Mouse (Mus musculus) myocyte (in vitro differentiated cells): ENCODE data around the gene Zc3h7b. TPM values are rescaled to one million over a fixed set of nuclear protein-coding genes. Genes with fewer than 3 reads are reported as not detected.

Experiments
- H3K27me3 ChIP-seq: one replicate; pipeline ENCODE4 v1.6.1; 2011; ENCODE audit not compliant: control insufficient read depth, insufficient read depth, insufficient read length
- H3K36me3 ChIP-seq: one replicate; pipeline ENCODE4 v1.6.1; 2011; ENCODE audit not compliant: control insufficient read depth, insufficient read depth
- H3K4me2 ChIP-seq: one replicate; pipeline ENCODE4 v1.6.1; 2011; ENCODE audit warnings: low read depth, control low read depth
- H3K4me3 ChIP-seq: one replicate; pipeline ENCODE4 v1.5.1; 2011; ENCODE audit warnings: mild to moderate bottlenecking, control low read depth, moderate library complexity
- H3K79me2 ChIP-seq: one replicate; pipeline ENCODE4 v1.6.1; 2011; ENCODE audit not compliant: control insufficient read depth, insufficient read depth
- H3ac ChIP-seq: one replicate; pipeline ENCODE4 v1.6.1; 2011; ENCODE audit not compliant: control insufficient read depth, insufficient read length
- CEBPB ChIP-seq: IDR thresholded peaks from 2 replicates; pipeline ENCODE4 v1.6.1; 2011; ENCODE audit warnings: mild to moderate bottlenecking, moderate library complexity; ENCODE audit not compliant: poor library complexity, insufficient read depth, severe bottlenecking
- E2F4 ChIP-seq: IDR thresholded peaks from one replicate; pipeline ENCODE4 v1.6.1; 2011; ENCODE audit warnings: mild to moderate bottlenecking, control low read depth, moderate library complexity; ENCODE audit not compliant: insufficient read depth
- MAX ChIP-seq: IDR thresholded peaks from one replicate; pipeline ENCODE4 v1.6.1; 2011; ENCODE audit warnings: low read depth, mild to moderate bottlenecking, control low read depth
- MYOD1 ChIP-seq, 3 experiments: IDR thresholded peaks; one replicate each; pipeline ENCODE4 v1.6.1; 2011; ENCODE audit warnings: control low read depth in 2 of 3, low read depth in 2 of 3, mild to moderate bottlenecking in 2 of 3, moderate library complexity in 1 of 3; ENCODE audit not compliant: insufficient read length in 2 of 3, control insufficient read depth in 1 of 3
- MYOG ChIP-seq, 3 experiments: IDR thresholded peaks; one replicate each; pipeline ENCODE4 v1.6.1; 2011; ENCODE audit warnings: control low read depth in 2 of 3, low read depth in 2 of 3, mild to moderate bottlenecking in 2 of 3; ENCODE audit not compliant: insufficient read length in 2 of 3, control insufficient read depth in 1 of 3, insufficient read depth in 1 of 3
- POLR2A ChIP-seq: IDR thresholded peaks from one replicate; pipeline ENCODE4 v1.6.1; 2011; ENCODE audit warnings: low read depth, mild to moderate bottlenecking, control low read depth, moderate library complexity; ENCODE audit not compliant: insufficient read length
- POLR2AphosphoS2 ChIP-seq: IDR thresholded peaks from one replicate; pipeline ENCODE4 v1.6.1; 2011; ENCODE audit warnings: low read depth, control low read depth; ENCODE audit not compliant: insufficient read length
- REST ChIP-seq: IDR thresholded peaks from one replicate; pipeline ENCODE4 v1.6.1; 2011; ENCODE audit warnings: mild to moderate bottlenecking, control low read depth, moderate library complexity; ENCODE audit not compliant: insufficient read depth, insufficient read length
- SRF ChIP-seq: IDR thresholded peaks from one replicate; pipeline ENCODE4 v1.6.1; 2011; ENCODE audit warnings: low read depth; ENCODE audit not compliant: control insufficient read depth, insufficient read length
- TCF12 ChIP-seq: IDR thresholded peaks from one replicate; pipeline ENCODE4 v1.6.1; 2011; ENCODE audit warnings: mild to moderate bottlenecking, control low read depth; ENCODE audit not compliant: poor library complexity, insufficient read depth, severe bottlenecking
- TCF3 ChIP-seq: IDR thresholded peaks from one replicate; pipeline ENCODE4 v1.6.1; 2011; ENCODE audit warnings: low read depth, control low read depth; ENCODE audit not compliant: insufficient read length
- USF1 ChIP-seq: IDR thresholded peaks from one replicate; pipeline ENCODE4 v1.6.1; 2011; ENCODE audit warnings: low read depth, mild to moderate bottlenecking, control low read depth, moderate library complexity
- polyA plus RNA-seq: library from polyadenylated mRNA; unstranded; fragments of >200 nt; fragmentation: generic; extraction: Trizol; gene quantifications from one replicate; pipeline ENCODE4 v1.2.1, GENCODE M21; 2012; ENCODE audit warnings: missing spikeins

The Zc3h7b gene
- polyA plus RNA-seq = 45.9 TPM

DNA sequence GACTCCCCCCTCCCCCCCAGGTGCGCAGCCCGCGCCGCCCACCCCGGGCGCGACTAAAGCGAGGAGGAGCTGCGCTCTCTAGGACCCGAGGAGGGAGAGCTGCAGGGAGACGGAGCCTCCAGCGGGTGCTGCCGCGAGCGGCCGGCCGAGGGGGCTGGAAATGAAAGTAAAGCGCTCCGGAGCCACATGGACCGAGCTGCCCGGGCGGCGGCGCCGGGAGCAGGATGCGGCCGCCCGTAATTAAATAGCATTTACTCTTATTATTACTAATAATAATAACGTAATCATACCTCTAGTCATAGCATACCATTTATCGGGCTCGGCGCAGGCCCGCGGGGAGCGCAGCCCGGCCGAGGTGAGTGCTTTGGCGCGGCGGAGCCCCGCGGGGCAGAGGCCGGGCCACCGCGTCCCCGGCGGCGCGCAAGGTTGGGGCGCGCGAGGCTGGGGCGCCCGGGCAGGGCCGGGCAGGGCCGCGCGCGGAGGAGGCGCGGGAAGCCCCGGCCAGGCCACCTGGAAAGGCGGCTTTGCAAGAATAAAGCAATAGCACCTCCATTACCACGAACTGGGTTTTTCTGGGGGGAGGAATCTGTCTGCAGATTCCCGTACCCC, at the start of gene Zc3h7b, which contains the start of gene Rangap1:
Zc3h7b (plus strand) TSS at position 66 of the 609 bp plus-strand sequence.
Rangap1 (minus strand) TSS at position 539 of the 609 bp plus-strand sequence.
- TF ChIP-seq POLR2AphosphoS2 (peak; percentile 52), TCF3 (no peak), CEBPB (no peak), POLR2A (peak; percentile 59), MAX (no peak), MYOG (IDR thresholded peaks at IDR 0.05; ENCODE audit: control insufficient read depth in 1 of 3, insufficient read depth in 1 of 3, insufficient read length in 2 of 3, low read depth in 2 of 3) (peak in 1 of 3 experiments; percentile 25)
- Histone ChIP-seq H3K36me3 (no peaks in the 10 kb centered on the region), H3ac (peak within 1 kb of the TSS; percentile 22), H3K4me2 (peak within 1 kb of the TSS; percentile 79), H3K27me3 (no peaks in the 10 kb centered on the region), H3K4me3 (peak within 1 kb of the TSS; percentile 84), H3K79me2 (peaks cover 19% of the 10 kb centered on the region)

DNA sequence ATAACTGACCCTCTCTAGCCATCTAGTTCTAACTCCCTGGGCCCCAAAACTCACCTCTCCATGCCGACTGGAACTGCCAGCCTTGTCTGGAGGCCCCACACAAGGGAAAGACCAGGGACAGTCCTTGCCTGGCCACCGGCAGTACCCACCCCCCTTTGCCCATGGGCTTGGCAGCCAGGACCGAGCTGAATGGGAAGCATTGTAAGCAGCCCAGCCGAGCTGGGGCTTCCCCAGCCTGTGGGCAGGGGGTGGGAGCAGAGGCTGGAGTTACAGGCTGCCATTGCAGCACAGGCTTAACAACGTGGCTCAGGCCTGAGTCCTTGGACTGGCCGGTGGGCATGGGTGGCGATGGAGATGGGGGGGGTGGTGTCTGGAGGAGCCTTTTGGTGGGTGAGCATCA, 47.7 kb upstream of the Zc3h7b start, which contains the start of gene Chadl:
Chadl (minus strand) TSS at position 113 of the 400 bp plus-strand sequence.
- Histone ChIP-seq H3ac (no peak within 1 kb of the TSS), H3K4me3 (no peak within 1 kb of the TSS), H3K27me3 (peaks cover 22% of the 10 kb centered on the region), H3K36me3 (no peaks in the 10 kb centered on the region), H3K4me2 (no peak within 1 kb of the TSS), H3K79me2 (no peaks in the 10 kb centered on the region)
- TF ChIP-seq POLR2AphosphoS2 = no peak
- no peak for TF ChIP-seq TCF3
- no peak for TF ChIP-seq CEBPB
- no peak for TF ChIP-seq USF1
- no peak for TF ChIP-seq MYOD1 (IDR thresholded peaks at IDR 0.05; ENCODE audit: control insufficient read depth in 1 of 3, insufficient read length in 2 of 3, low read depth in 2 of 3)
- no peak for TF ChIP-seq E2F4
- no peak for TF ChIP-seq MAX
- no peak for TF ChIP-seq TCF12
- TF ChIP-seq POLR2A = no peak
- no peak for TF ChIP-seq SRF
- no peak for TF ChIP-seq MYOG (IDR thresholded peaks at IDR 0.05; ENCODE audit: control insufficient read depth in 1 of 3, insufficient read depth in 1 of 3, insufficient read length in 2 of 3, low read depth in 2 of 3)
- no peak for TF ChIP-seq REST

DNA sequence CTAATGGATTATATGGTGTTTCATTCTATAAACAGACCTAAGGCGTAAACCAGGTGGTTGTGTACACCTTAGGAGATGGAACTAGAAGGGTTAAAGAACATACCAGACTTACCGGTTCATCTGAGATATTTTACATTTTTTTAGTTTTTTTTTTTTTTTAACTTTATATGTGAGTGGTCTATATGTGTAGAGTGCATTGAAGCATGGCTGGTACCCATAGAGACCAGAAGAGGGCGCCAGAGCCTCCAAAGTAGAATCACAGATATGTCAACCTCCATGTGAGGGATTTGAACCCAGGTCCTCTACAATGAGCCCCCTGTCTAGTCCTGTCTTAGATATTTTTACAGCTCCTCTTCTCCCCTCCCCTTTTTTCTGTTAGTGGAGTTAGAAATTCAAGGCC, 47.0 kb upstream of the Zc3h7b start:
- Histone ChIP-seq H3K36me3 (no peaks in the 10 kb centered on the region), H3K27me3 (peaks cover 15% of the 10 kb centered on the region), H3K79me2 (no peaks in the 10 kb centered on the region), H3K4me2 (no peak overlapping the region), H3K4me3 (no peak overlapping the region), H3ac (no peak overlapping the region)
- no peak for TF ChIP-seq POLR2A
- no peak for TF ChIP-seq CEBPB
- TF ChIP-seq USF1 = no peak
- TF ChIP-seq TCF3 = no peak
- no peak for TF ChIP-seq E2F4
- no peak for TF ChIP-seq MYOG (IDR thresholded peaks at IDR 0.05; ENCODE audit: control insufficient read depth in 1 of 3, insufficient read depth in 1 of 3, insufficient read length in 2 of 3, low read depth in 2 of 3)
- no peak for TF ChIP-seq MYOD1 (IDR thresholded peaks at IDR 0.05; ENCODE audit: control insufficient read depth in 1 of 3, insufficient read length in 2 of 3, low read depth in 2 of 3)
- no peak for TF ChIP-seq REST
- no peak for TF ChIP-seq POLR2AphosphoS2
- TF ChIP-seq TCF12 = no peak
- no peak for TF ChIP-seq SRF
- TF ChIP-seq MAX = no peak

- no peak overlapping the region for H3K4me3 ChIP-seq
- H3K4me2 ChIP-seq = no peak overlapping the region
- H3K36me3 ChIP-seq = peaks cover 6% of the 10 kb centered on the region
- peaks cover 12% of the 10 kb centered on the region for H3K27me3 ChIP-seq
- no peak overlapping the region for H3ac ChIP-seq
- no peaks in the 10 kb centered on the region for H3K79me2 ChIP-seq
- TF ChIP-seq CEBPB = peak; percentile 57
- no peak for TF ChIP-seq MYOG (IDR thresholded peaks at IDR 0.05; ENCODE audit: control insufficient read depth in 1 of 3, insufficient read depth in 1 of 3, insufficient read length in 2 of 3, low read depth in 2 of 3)
Observed at GRCm38 (mm10) chr15:81698532-81698931, 46.3 kb upstream of the Zc3h7b start.

DNA sequence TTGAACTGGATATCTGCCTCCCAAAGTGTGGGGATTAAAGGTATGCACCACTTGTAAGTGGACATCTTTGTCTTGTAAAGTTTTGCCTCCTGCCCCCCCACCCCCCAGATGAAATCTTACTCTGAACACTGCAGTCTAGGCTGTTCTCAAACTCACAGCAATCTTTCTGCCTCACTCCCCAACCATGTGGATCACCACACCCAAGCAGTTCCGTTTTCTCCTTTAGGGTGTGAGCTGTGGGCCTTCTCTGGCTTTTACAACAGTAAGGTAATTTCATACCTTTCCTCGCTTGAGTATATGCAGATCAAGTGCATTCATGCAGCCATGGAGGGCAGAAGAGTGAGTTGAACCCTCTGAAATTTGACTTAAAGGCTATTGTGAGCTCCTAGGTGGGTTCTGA, 44.7 kb upstream of the Zc3h7b start:
- TF ChIP-seq USF1 (no peak), MAX (no peak), MYOG (IDR thresholded peaks at IDR 0.05; ENCODE audit: control insufficient read depth in 1 of 3, insufficient read depth in 1 of 3, insufficient read length in 2 of 3, low read depth in 2 of 3) (no peak), CEBPB (no peak)
- H3K27me3 ChIP-seq = no peaks in the 10 kb centered on the region
- peaks cover 19% of the 10 kb centered on the region for H3K36me3 ChIP-seq
- H3ac ChIP-seq = no peak overlapping the region
- H3K4me3 ChIP-seq = no peak overlapping the region
- no peak overlapping the region for H3K4me2 ChIP-seq
- no peaks in the 10 kb centered on the region for H3K79me2 ChIP-seq
